Mouse (Mus musculus) midbrain, embryonic 13.5 days (tissue): ENCODE measurements at regions not wholly inside any gene's neighbourhood (a gene's known extent, or its start where the extent isn't known, plus 50 kb on each side); places are given as distances from the start of the nearest gene placed in this dataset.

Source experiments
- ATAC-seq: fragments of 200-750 bp; cut with Nextera tagmentation; 2 replicates; pipeline ENCODE4 v1.8.0; 2017; ENCODE audit warnings: mild to moderate bottlenecking, moderate TSS enrichment, moderate library complexity
- H3K27ac ChIP-seq: fragments of 300-500 bp; sonication (generic); 2 replicates; pipeline ENCODE4 v1.5.1; 2015; ENCODE audit warnings: inconsistent platforms, mild to moderate bottlenecking, moderate library complexity
- H3K27me3 ChIP-seq: fragments of 300-500 bp; sonication (generic); 2 replicates; pipeline ENCODE4 v1.6.1; 2015; ENCODE audit warnings: mild to moderate bottlenecking, inconsistent platforms
- H3K36me3 ChIP-seq: fragments of 300-500 bp; sonication (generic); 2 replicates; pipeline ENCODE4 v1.6.1; 2015; ENCODE audit warnings: mild to moderate bottlenecking, inconsistent platforms
- H3K4me1 ChIP-seq: fragments of 300-500 bp; sonication (generic); replicated peaks from 2 replicates; pipeline ENCODE4 v1.6.1; 2015; ENCODE audit warnings: inconsistent platforms
- H3K4me2 ChIP-seq: fragments of 300-500 bp; sonication (generic); replicated peaks from 2 replicates; pipeline ENCODE4 v1.6.1; 2015; ENCODE audit warnings: moderate library complexity, mild to moderate bottlenecking, inconsistent platforms
- H3K4me3 ChIP-seq: fragments of 300-500 bp; sonication (generic); replicated peaks from 2 replicates; pipeline ENCODE4 v1.5.1; 2015; ENCODE audit warnings: mild to moderate bottlenecking, inconsistent platforms
- H3K9ac ChIP-seq: fragments of 300-500 bp; sonication (generic); replicated peaks from 2 replicates; pipeline ENCODE4 v1.6.1; 2015; ENCODE audit warnings: mild to moderate bottlenecking, inconsistent platforms
- H3K9me3 ChIP-seq: fragments of 300-500 bp; sonication (generic); 2 replicates; pipeline ENCODE4 v1.6.1; 2016; ENCODE audit warnings: mild to moderate bottlenecking, inconsistent platforms
- WGBS: fragments of 180-500 bp; shearing (Covaris S2); methylation state at CpG from one replicate; pipeline ENCODE4 v1.1.7; 2015; 5-methylcytosine and 5-hydroxymethylcytosine counted together

GRCm38 (mm10) chr15:94219907-94220306 lies 245.3 kb downstream of the Adamts20 start:
- ATAC-seq: no peak
- no peak overlapping the region for H3K9ac ChIP-seq
- H3K9me3 ChIP-seq: no peaks in the 10 kb centered on the region
- 61% methylated on average over 5 of the region's 5 CpGs for WGBS
- no peak overlapping the region for H3K4me2 ChIP-seq
- H3K27me3 ChIP-seq: no peaks in the 10 kb centered on the region
- no peaks in the 10 kb centered on the region for H3K36me3 ChIP-seq
- no peaks in the 10 kb centered on the region for H3K4me1 ChIP-seq
- H3K27ac ChIP-seq: no peak overlapping the region
- H3K4me3 ChIP-seq: no peak overlapping the region

GRCm38 (mm10) chr15:94216703-94217102 lies 248.5 kb downstream of the Adamts20 start:
- WGBS: 96% methylated on average over 2 of the region's 2 CpGs
- Histone ChIP-seq H3K9ac (no peak overlapping the region), H3K4me3 (no peak overlapping the region), H3K4me2 (no peak overlapping the region), H3K9me3 (no peaks in the 10 kb centered on the region), H3K27me3 (no peaks in the 10 kb centered on the region), H3K4me1 (no peaks in the 10 kb centered on the region; the same call in 1 of the 2 replicates), H3K27ac (no peak overlapping the region), H3K36me3 (no peaks in the 10 kb centered on the region)
- ATAC-seq: no peak

- ATAC-seq: no peak
- Histone ChIP-seq H3K27ac (no peak overlapping the region), H3K27me3 (no peaks in the 10 kb centered on the region), H3K9ac (no peak overlapping the region), H3K9me3 (no peaks in the 10 kb centered on the region), H3K36me3 (no peaks in the 10 kb centered on the region), H3K4me3 (no peak overlapping the region), H3K4me1 (no peaks in the 10 kb centered on the region; the same call in 1 of the 2 replicates), H3K4me2 (no peak overlapping the region)
- WGBS: 68% methylated on average over 9 of the region's 9 CpGs
Measured at GRCm38 (mm10) chr15:94214440-94214839, 250.8 kb downstream of the Adamts20 start.

DNA sequence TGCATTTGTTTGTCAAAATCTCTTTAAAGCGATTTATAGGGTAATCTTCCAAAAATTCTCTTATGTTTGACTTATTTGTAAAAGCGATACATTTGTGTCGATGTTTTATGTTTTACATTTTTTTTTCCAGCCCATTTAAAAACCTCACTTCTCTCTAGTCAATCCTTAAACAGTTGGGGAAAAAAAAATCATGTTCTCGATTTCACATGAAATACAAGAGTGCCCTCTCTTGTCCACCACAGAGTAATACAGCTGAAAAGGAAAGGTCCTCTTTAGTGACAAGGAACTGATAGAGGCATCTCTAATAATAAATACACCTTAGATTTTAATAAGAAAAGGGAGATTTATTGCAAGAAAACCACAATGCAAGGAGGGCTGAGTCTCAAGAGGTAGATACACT lies 251.8 kb downstream of the Adamts20 start:
- Histone ChIP-seq H3K27ac (no peak overlapping the region), H3K4me1 (no peaks in the 10 kb centered on the region; the same call in 1 of the 2 replicates), H3K36me3 (no peaks in the 10 kb centered on the region), H3K4me3 (no peak overlapping the region), H3K9me3 (no peaks in the 10 kb centered on the region), H3K4me2 (no peak overlapping the region), H3K27me3 (no peaks in the 10 kb centered on the region), H3K9ac (no peak overlapping the region)
- no peak for ATAC-seq
- WGBS: 45% methylated on average over 4 of the region's 4 CpGs

GRCm38 (mm10) chr15:94208476-94208875 lies 256.7 kb downstream of the Adamts20 start:
- WGBS: 58% methylated on average over 1 of the region's 1 CpGs
- Histone ChIP-seq H3K36me3 (no peaks in the 10 kb centered on the region), H3K4me3 (no peak overlapping the region), H3K27ac (no peak overlapping the region), H3K4me1 (no peaks in the 10 kb centered on the region; the same call in 1 of the 2 replicates), H3K27me3 (no peaks in the 10 kb centered on the region), H3K9ac (no peak overlapping the region), H3K4me2 (no peak overlapping the region), H3K9me3 (no peaks in the 10 kb centered on the region)
- no peak for ATAC-seq

GRCm38 (mm10) chr15:94206454-94206853 lies 258.8 kb downstream of the Adamts20 start:
- Histone ChIP-seq H3K4me3 (no peak overlapping the region), H3K27ac (no peak overlapping the region), H3K4me1 (no peaks in the 10 kb centered on the region), H3K9ac (no peak overlapping the region), H3K4me2 (no peak overlapping the region), H3K27me3 (no peaks in the 10 kb centered on the region), H3K36me3 (no peaks in the 10 kb centered on the region), H3K9me3 (no peaks in the 10 kb centered on the region)
- ATAC-seq: no peak
- WGBS: 89% methylated on average over 8 of the region's 8 CpGs

DNA sequence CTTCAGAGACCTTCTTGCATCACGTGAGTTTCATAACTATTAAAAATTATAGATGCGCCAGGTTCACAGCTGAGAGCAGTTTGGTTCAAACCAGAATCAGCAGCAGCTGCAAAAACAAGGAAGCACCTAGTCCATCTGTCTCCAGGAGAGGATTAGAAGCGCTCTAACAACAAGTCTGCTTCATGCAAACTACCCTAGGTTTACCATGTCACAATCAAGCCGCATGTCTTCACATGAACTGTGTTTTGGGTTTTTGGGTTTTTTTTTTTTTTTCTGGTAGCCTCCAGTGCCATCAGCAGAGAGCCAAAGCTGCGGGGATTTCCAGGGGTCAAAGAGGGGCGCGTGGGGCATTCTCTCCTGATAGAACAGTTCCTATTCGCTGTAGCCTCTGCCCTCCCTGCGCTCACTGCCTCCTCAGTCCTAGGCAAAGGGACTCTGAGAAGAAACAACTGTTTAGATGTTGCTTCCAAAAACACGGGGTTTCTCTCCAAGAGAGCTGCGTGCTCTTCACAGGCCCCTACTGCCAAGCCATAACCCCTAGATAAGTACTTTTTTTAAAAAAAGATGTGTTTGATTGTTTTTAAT lies 259.8 kb downstream of the Adamts20 start:
- Histone ChIP-seq H3K4me2 (no peak overlapping the region), H3K9me3 (no peaks in the 10 kb centered on the region), H3K27me3 (no peaks in the 10 kb centered on the region), H3K9ac (no peak overlapping the region), H3K27ac (no peak overlapping the region), H3K4me3 (no peak overlapping the region), H3K36me3 (no peaks in the 10 kb centered on the region), H3K4me1 (no peaks in the 10 kb centered on the region)
- ATAC-seq: no peak
- WGBS: 65% methylated on average over 11 of the region's 11 CpGs

GRCm38 (mm10) chr15:94190081-94190488 lies 275.1 kb downstream of the Adamts20 start:
- H3K36me3 ChIP-seq: no peaks in the 10 kb centered on the region
- WGBS: 57% methylated on average over 7 of the region's 7 CpGs

DNA sequence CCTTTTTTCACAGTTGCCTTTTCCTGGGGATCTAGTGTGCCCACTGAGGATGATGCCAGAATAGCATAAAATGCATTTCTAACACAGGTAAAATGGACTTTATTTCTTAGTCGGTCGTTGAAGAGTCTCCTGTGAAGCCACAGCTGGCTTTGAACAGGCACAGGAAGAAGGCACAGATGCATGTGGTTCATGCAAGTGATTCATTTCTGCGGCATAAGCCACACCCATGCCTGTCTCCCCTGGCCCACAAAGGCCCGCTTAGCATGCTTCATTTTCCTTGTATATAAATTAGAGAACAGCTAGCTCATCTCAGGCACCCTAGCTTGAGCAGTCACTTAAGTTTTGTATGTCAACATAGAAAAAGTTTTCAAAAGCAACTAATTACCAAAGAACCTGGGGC lies 277.6 kb downstream of the Adamts20 start:
- Histone ChIP-seq H3K4me1 (0 out of 2 replicates have a peak, but pooled peaks cover 3% of the 10 kb centered on the region), H3K27ac (no peak overlapping the region), H3K9me3 (no peaks in the 10 kb centered on the region), H3K9ac (no peak overlapping the region), H3K27me3 (no peaks in the 10 kb centered on the region), H3K4me3 (no peak overlapping the region), H3K36me3 (no peaks in the 10 kb centered on the region), H3K4me2 (no peak overlapping the region)
- 86% methylated on average over 4 of the region's 4 CpGs for WGBS
- no peak for ATAC-seq

More at GRCm38 (mm10) chr15:94190081-94190488, 275.1 kb downstream of the Adamts20 start:
- no peak for ATAC-seq
- Histone ChIP-seq H3K27me3 (no peaks in the 10 kb centered on the region), H3K9me3 (no peaks in the 10 kb centered on the region), H3K4me2 (no peak overlapping the region), H3K4me1 (0 out of 2 replicates have a peak, but pooled peaks cover 3% of the 10 kb centered on the region), H3K4me3 (no peak overlapping the region), H3K9ac (no peak overlapping the region), H3K27ac (no peak overlapping the region)

- H3K9me3 ChIP-seq: no peaks in the 10 kb centered on the region
- H3K4me3 ChIP-seq: no peak overlapping the region
- WGBS: 92% methylated on average over 6 of the region's 6 CpGs
- H3K9ac ChIP-seq: no peak overlapping the region
- H3K27me3 ChIP-seq: no peaks in the 10 kb centered on the region
- H3K36me3 ChIP-seq: no peaks in the 10 kb centered on the region
- no peak overlapping the region for H3K4me2 ChIP-seq
- H3K27ac ChIP-seq: no peak overlapping the region
- no peak for ATAC-seq
- no peaks in the 10 kb centered on the region for H3K4me1 ChIP-seq
Measured at GRCm38 (mm10) chr15:94183663-94184375, 281.4 kb downstream of the Adamts20 start.

GRCm38 (mm10) chr15:94174083-94174482 lies 291.1 kb downstream of the Adamts20 start:
- Histone ChIP-seq H3K4me1 (no peaks in the 10 kb centered on the region), H3K4me2 (no peak overlapping the region), H3K4me3 (no peak overlapping the region), H3K27me3 (no peaks in the 10 kb centered on the region), H3K36me3 (no peaks in the 10 kb centered on the region), H3K27ac (no peak overlapping the region), H3K9me3 (no peaks in the 10 kb centered on the region), H3K9ac (no peak overlapping the region)
- WGBS: 86% methylated on average over 7 of the region's 7 CpGs
- ATAC-seq: no peak

- Histone ChIP-seq H3K9me3 (0 out of 2 replicates have a peak, but pooled peaks cover 6% of the 10 kb centered on the region), H3K4me1 (no peaks in the 10 kb centered on the region), H3K4me2 (no peak overlapping the region), H3K4me3 (no peak overlapping the region), H3K27ac (no peak overlapping the region), H3K9ac (no peak overlapping the region), H3K36me3 (no peaks in the 10 kb centered on the region), H3K27me3 (no peaks in the 10 kb centered on the region)
- 84% methylated on average over 4 of the region's 4 CpGs for WGBS
- ATAC-seq: no peak
Measured at GRCm38 (mm10) chr15:94160806-94161205, 304.4 kb downstream of the Adamts20 start.
